Mouse (Mus musculus): Measurements from ENCODE around the gene Crebbp. TPM values are rescaled to one million over a fixed set of nuclear protein-coding genes. Genes with fewer than 3 reads are reported as not detected.
"Not testable (repeated sequence)": the region's sequence is repeated elsewhere in the genome, so short reads cannot be mapped to it uniquely, and the experiment has no call there.

Crebbp gene
- total RNA-seq (2018; cell fraction: chromatin; rRNA removed): 100 to 1,000 TPM in 24 of 26 experiments, 10 to 100 TPM in 2; 88.1 to 166 (median 126) TPM
- 10 to 100 TPM; 28.1 to 45.8 (median 38.2) TPM for total RNA-seq (2018; cell fraction: cytosol; rRNA removed)
- 10 to 100 TPM; 57.9 to 90.4 (median 74.3) TPM for total RNA-seq (2018; cell fraction: nucleus; rRNA removed)
- 9.4 to 13.5 TPM (median 12.6 TPM) in 3 replicates for polyA plus RNA-seq (2018)

GRCm38 (mm10) chr16:4213799-4214551 lies at the start of gene Crebbp:
TSS of gene Crebbp (minus strand) at chr16:4213997.
- Histone ChIP-seq H3K79me2 (ENCODE audit: inconsistent target) (peaks cover 41% of the 10 kb centered on the region), H3K36me3 (ENCODE audit: inconsistent target) (no peaks in the 10 kb centered on the region), H3K27ac (no peak within 1 kb of the TSS), H3K4me3 (ENCODE audit: inconsistent target) (peak within 1 kb of the TSS; percentile 66)
- WGBS (ENCODE audit: missing documents): 2% methylated on average over 65 of the region's 92 CpGs

GRCm38 (mm10) chr16:4263486-4263885 lies 49.7 kb upstream of the Crebbp start:
- no peak overlapping the region for H3K27ac ChIP-seq
- H3K79me2 ChIP-seq (ENCODE audit: inconsistent target): no peaks in the 10 kb centered on the region
- WGBS (ENCODE audit: missing documents): 87% methylated on average over 3 of the region's 3 CpGs
- no peaks in the 10 kb centered on the region for H3K36me3 ChIP-seq (ENCODE audit: inconsistent target)
- no peak overlapping the region for H3K4me3 ChIP-seq (ENCODE audit: inconsistent target)

- WGBS (ENCODE audit: missing documents): 84% methylated on average over 2 of the region's 2 CpGs
- Histone ChIP-seq H3K36me3 (ENCODE audit: inconsistent target) (no peaks in the 10 kb centered on the region), H3K79me2 (ENCODE audit: inconsistent target) (no peaks in the 10 kb centered on the region), H3K4me3 (ENCODE audit: inconsistent target) (no peak overlapping the region), H3K27ac (no peak overlapping the region)
Measured at GRCm38 (mm10) chr16:4257546-4257945, 43.7 kb upstream of the Crebbp start.

- Histone ChIP-seq H3K36me3 (ENCODE audit: inconsistent target) (no peaks in the 10 kb centered on the region), H3K27ac (no peak overlapping the region), H3K4me3 (ENCODE audit: inconsistent target) (no peak overlapping the region), H3K79me2 (ENCODE audit: inconsistent target) (no peaks in the 10 kb centered on the region)
- 95% methylated on average over 3 of the region's 3 CpGs for WGBS (ENCODE audit: missing documents)
Measured at GRCm38 (mm10) chr16:4248791-4249190, 35.0 kb upstream of the Crebbp start.

GRCm38 (mm10) chr16:4245241-4245640 lies 31.4 kb upstream of the Crebbp start:
- not testable (repeated sequence) for H3K4me3 ChIP-seq (ENCODE audit: inconsistent target); H3K79me2 ChIP-seq (ENCODE audit: inconsistent target); H3K27ac ChIP-seq; H3K36me3 ChIP-seq (ENCODE audit: inconsistent target)
- 88% methylated on average over 1 of the region's 1 CpGs for WGBS (ENCODE audit: missing documents)

GRCm38 (mm10) chr16:4236131-4236530 lies 22.3 kb upstream of the Crebbp start:
- WGBS (ENCODE audit: missing documents): 38% methylated on average over 4 of the region's 4 CpGs
- Histone ChIP-seq H3K36me3 (ENCODE audit: inconsistent target) (no peaks in the 10 kb centered on the region), H3K4me3 (ENCODE audit: inconsistent target) (no peak overlapping the region), H3K27ac (no peak overlapping the region), H3K79me2 (ENCODE audit: inconsistent target) (no peaks in the 10 kb centered on the region)

- no peaks in the 10 kb centered on the region for H3K36me3 ChIP-seq (ENCODE audit: inconsistent target)
- no peak overlapping the region for H3K27ac ChIP-seq
- no peak overlapping the region for H3K4me3 ChIP-seq (ENCODE audit: inconsistent target)
- no peaks in the 10 kb centered on the region for H3K79me2 ChIP-seq (ENCODE audit: inconsistent target)
Measured at GRCm38 (mm10) chr16:4235587-4235986, 21.8 kb upstream of the Crebbp start.

GRCm38 (mm10) chr16:4225841-4226240 lies 12.0 kb upstream of the Crebbp start:
- Histone ChIP-seq H3K4me3 (ENCODE audit: inconsistent target) (no peak overlapping the region), H3K36me3 (ENCODE audit: inconsistent target) (no peaks in the 10 kb centered on the region), H3K79me2 (ENCODE audit: inconsistent target) (no peaks in the 10 kb centered on the region), H3K27ac (no peak overlapping the region)
- WGBS (ENCODE audit: missing documents): 96% methylated on average over 2 of the region's 2 CpGs

GRCm38 (mm10) chr16:4214631-4215240 lies 939 bp upstream of the Crebbp start:
- WGBS (ENCODE audit: missing documents): 76% methylated on average over 10 of the region's 10 CpGs
- Histone ChIP-seq H3K79me2 (ENCODE audit: inconsistent target) (peaks cover 33% of the 10 kb centered on the region), H3K36me3 (ENCODE audit: inconsistent target) (no peaks in the 10 kb centered on the region), H3K4me3 (ENCODE audit: inconsistent target) (peak overlapping the region; percentile 20; the same call in 1 of the 2 replicates), H3K27ac (no peak overlapping the region)

GRCm38 (mm10) chr16:4212963-4213798 lies 616 bp downstream of the Crebbp start:
- H3K79me2 ChIP-seq (ENCODE audit: inconsistent target): peaks cover 49% of the 10 kb centered on the region
- H3K27ac ChIP-seq: no peak overlapping the region
- no peaks in the 10 kb centered on the region for H3K36me3 ChIP-seq (ENCODE audit: inconsistent target)
- WGBS (ENCODE audit: missing documents): under 1% methylated on average over 65 of the region's 128 CpGs
- H3K4me3 ChIP-seq (ENCODE audit: inconsistent target): peak overlapping the region; percentile 66

GRCm38 (mm10) chr16:4212167-4212962 lies 1.4 kb downstream of the Crebbp start:
- peaks cover 57% of the 10 kb centered on the region for H3K79me2 ChIP-seq (ENCODE audit: inconsistent target)
- no peaks in the 10 kb centered on the region for H3K36me3 ChIP-seq (ENCODE audit: inconsistent target)
- WGBS (ENCODE audit: missing documents): 3% methylated on average over 23 of the region's 23 CpGs
- H3K4me3 ChIP-seq (ENCODE audit: inconsistent target): peak overlapping the region; percentile 66
- H3K27ac ChIP-seq: no peak overlapping the region

- 35% methylated on average over 1 of the region's 1 CpGs for WGBS (ENCODE audit: missing documents)
- Histone ChIP-seq H3K4me3 (ENCODE audit: inconsistent target) (no peak overlapping the region), H3K79me2 (ENCODE audit: inconsistent target) (peaks cover 78% of the 10 kb centered on the region), H3K36me3 (ENCODE audit: inconsistent target) (no peaks in the 10 kb centered on the region), H3K27ac (no peak overlapping the region)
Measured at GRCm38 (mm10) chr16:4210290-4210689, 3.5 kb downstream of the Crebbp start.

- 100% methylated on average over 1 of the region's 1 CpGs for WGBS (ENCODE audit: missing documents)
- no peak overlapping the region for H3K4me3 ChIP-seq (ENCODE audit: inconsistent target)
- no peak overlapping the region for H3K27ac ChIP-seq
- H3K79me2 ChIP-seq (ENCODE audit: inconsistent target): peaks cover 100% of the 10 kb centered on the region
- no peaks in the 10 kb centered on the region for H3K36me3 ChIP-seq (ENCODE audit: inconsistent target)
Measured at GRCm38 (mm10) chr16:4203592-4203991, 10.2 kb downstream of the Crebbp start.

- no peak overlapping the region for H3K27ac ChIP-seq
- no peaks in the 10 kb centered on the region for H3K36me3 ChIP-seq (ENCODE audit: inconsistent target)
- no peak overlapping the region for H3K4me3 ChIP-seq (ENCODE audit: inconsistent target)
- 11% methylated on average over 1 of the region's 1 CpGs for WGBS (ENCODE audit: missing documents)
- H3K79me2 ChIP-seq (ENCODE audit: inconsistent target): peaks cover 100% of the 10 kb centered on the region
Measured at GRCm38 (mm10) chr16:4199995-4200394, 13.8 kb downstream of the Crebbp start.

Measured in macrophage (primary cell).